Mouse (Mus musculus) limb, embryonic 14.5 days (tissue): ENCODE data around the gene Chp1. TPM values are rescaled to one million over a fixed set of nuclear protein-coding genes. Genes with fewer than 3 reads are reported as not detected.
"Not testable (repeated sequence)": the region's sequence is repeated elsewhere in the genome, so short reads cannot be mapped to it uniquely, and the experiment has no call there.

ENCODE experiments used
- ATAC-seq: fragments of 200-750 bp; cut with Nextera tagmentation; 2 replicates; pipeline ENCODE4 v1.8.0; 2017; ENCODE audit warnings: low read depth, moderate number of reproducible peaks, moderate TSS enrichment; ENCODE audit not compliant: low FRiP score
- DNase-seq: peaks from one replicate; pipeline ENCODE4 v3.0.0-alpha.2; 2015; ENCODE audit warnings: low spot score
- H3K27ac ChIP-seq: fragments of 300-500 bp; sonication (generic); replicated peaks from 2 replicates; pipeline ENCODE4 v1.5.1; 2014; ENCODE audit warnings: low read depth, mild to moderate bottlenecking, low read length, moderate library complexity, mixed read lengths
- H3K27me3 ChIP-seq: fragments of 300-500 bp; sonication (generic); 2 replicates; pipeline ENCODE4 v1.6.1; 2014; ENCODE audit warnings: low read length, mixed read lengths; ENCODE audit not compliant: control insufficient read depth, insufficient read depth
- H3K36me3 ChIP-seq: fragments of 300-500 bp; sonication (generic); 2 replicates; pipeline ENCODE4 v1.6.1; 2014; ENCODE audit warnings: mild to moderate bottlenecking, low read length, moderate library complexity, mixed read lengths; ENCODE audit not compliant: control insufficient read depth, insufficient read depth
- H3K4me1 ChIP-seq: fragments of 300-500 bp; sonication (generic); 2 replicates; pipeline ENCODE4 v1.6.1; 2014; ENCODE audit warnings: antibody characterized with exemption, low read length, mixed read lengths; ENCODE audit not compliant: control insufficient read depth, insufficient read depth
- H3K4me2 ChIP-seq: fragments of 300-500 bp; sonication (generic); replicated peaks from 2 replicates; pipeline ENCODE4 v1.6.1; 2014; ENCODE audit warnings: low read depth, mild to moderate bottlenecking, low read length, moderate library complexity; ENCODE audit not compliant: severe bottlenecking
- H3K4me3 ChIP-seq: fragments of 300-500 bp; sonication (generic); replicated peaks from 2 replicates; pipeline ENCODE4 v1.5.1; 2014; ENCODE audit warnings: low read length
- H3K9ac ChIP-seq: fragments of 300-500 bp; sonication (generic); 2 replicates; pipeline ENCODE4 v1.6.1; 2014; ENCODE audit warnings: mild to moderate bottlenecking, low read depth, low read length, moderate library complexity; ENCODE audit not compliant: severe bottlenecking
- H3K9me3 ChIP-seq: fragments of 300-500 bp; sonication (generic); 2 replicates; pipeline ENCODE4 v1.6.1; 2016; ENCODE audit warnings: low read length; ENCODE audit not compliant: control insufficient read depth
- POLR2A ChIP-seq: fragments of 200-500 bp; IDR thresholded peaks from 2 replicates; pipeline ENCODE4 v1.8.0; 2012; ENCODE audit warnings: inconsistent platforms, mild to moderate bottlenecking, moderate library complexity, borderline replicate concordance; ENCODE audit not compliant: insufficient read depth, insufficient read length; ENCODE audit errors: extremely low read depth
- WGBS: fragments of 180-500 bp; shearing (Covaris S2); extraction: QIAGEN DNeasy Blood & Tissue Kit; methylation state at CpG from one replicate; pipeline ENCODE4 v1.1.7; 2014; 5-methylcytosine and 5-hydroxymethylcytosine counted together
- polyA plus RNA-seq, 2 experiments: library from polyadenylated mRNA; depleted of rRNA in 1 of 2; stranded (reverse) in 1 of 2; unstranded in 1 of 2; fragments of >200 nt; fragmentation: Nextera tagmentation in 1 of 2; extraction: Ambion mirVana in 1 of 2; gene quantifications; 2 replicates each; pipeline versions ENCODE4 v1.2.1 to v1.2.3; 2012 to 2014

Gene Chp1
- polyA plus RNA-seq, 2 experiments, result 53.8 to 55.6 TPM

- ATAC-seq (no peak), DNase-seq (no peak)
- TF ChIP-seq POLR2A, result no peak
- Histone ChIP-seq H3K4me3 (no peak overlapping the region), H3K9ac (no peak overlapping the region), H3K9me3 (no peaks in the 10 kb centered on the region), H3K27me3 (no peaks in the 10 kb centered on the region), H3K27ac (no peak overlapping the region), H3K4me2 (no peak overlapping the region), H3K4me1 (peaks cover 12% of the 10 kb centered on the region), H3K36me3 (peaks cover 50% of the 10 kb centered on the region)
- WGBS, result 87% methylated on average over 8 of the region's 8 CpGs
Observed at GRCm38 (mm10) chr2:119596781-119597330, 49.4 kb downstream of the Chp1 start.

- no peaks in the 10 kb centered on the region for H3K27me3 ChIP-seq
Observed at GRCm38 (mm10) chr2:119601027-119601426, 53.5 kb downstream of the Chp1 start.

GRCm38 (mm10) chr2:119601575-119601974 lies 54.1 kb downstream of the Chp1 start:
- not testable (repeated sequence) for DNase-seq, H3K9ac ChIP-seq, H3K4me3 ChIP-seq, H3K27ac ChIP-seq, H3K27me3 ChIP-seq, H3K4me2 ChIP-seq, ATAC-seq, H3K9me3 ChIP-seq, H3K4me1 ChIP-seq
- peaks cover 78% of the 10 kb centered on the region for H3K36me3 ChIP-seq
- 49% methylated on average over 3 of the region's 3 CpGs for WGBS

More at GRCm38 (mm10) chr2:119601027-119601426, 53.5 kb downstream of the Chp1 start:
- Histone ChIP-seq H3K4me3 (no peak overlapping the region), H3K9ac (no peak overlapping the region), H3K4me2 (no peak overlapping the region), H3K9me3 (no peaks in the 10 kb centered on the region), H3K27ac (no peak overlapping the region), H3K36me3 (peaks cover 83% of the 10 kb centered on the region), H3K4me1 (no peaks in the 10 kb centered on the region)
- ATAC-seq (no peak), DNase-seq (no peak)
- WGBS, result 82% methylated on average over 4 of the region's 4 CpGs
- TF ChIP-seq POLR2A, result no peak

GRCm38 (mm10) chr2:119602488-119602887 lies 55.0 kb downstream of the Chp1 start:
- no peak overlapping the region for H3K4me2 ChIP-seq
- H3K27me3 ChIP-seq, result no peaks in the 10 kb centered on the region
- H3K36me3 ChIP-seq, result peaks cover 74% of the 10 kb centered on the region
- WGBS, result 76% methylated on average over 1 of the region's 1 CpGs
- H3K9ac ChIP-seq, result no peak overlapping the region
- ATAC-seq, result no peak
- no peak overlapping the region for H3K4me3 ChIP-seq
- H3K4me1 ChIP-seq, result no peaks in the 10 kb centered on the region
- no peak for DNase-seq
- no peak for TF ChIP-seq POLR2A
- H3K27ac ChIP-seq, result no peak overlapping the region
- no peaks in the 10 kb centered on the region for H3K9me3 ChIP-seq

GRCm38 (mm10) chr2:119603909-119604308 lies 56.4 kb downstream of the Chp1 start:
- H3K27ac ChIP-seq, result no peak overlapping the region
- peaks cover 78% of the 10 kb centered on the region for H3K36me3 ChIP-seq
- 77% methylated on average over 2 of the region's 2 CpGs for WGBS
- H3K4me2 ChIP-seq, result no peak overlapping the region
- H3K4me1 ChIP-seq, result no peaks in the 10 kb centered on the region
- no peaks in the 10 kb centered on the region for H3K9me3 ChIP-seq
- TF ChIP-seq POLR2A, result no peak
- H3K9ac ChIP-seq, result no peak overlapping the region
- H3K27me3 ChIP-seq, result no peaks in the 10 kb centered on the region
- H3K4me3 ChIP-seq, result no peak overlapping the region
- ATAC-seq (no peak), DNase-seq (no peak)
